Mouse (Mus musculus) midbrain, embryonic 11.5 days (tissue): ENCODE data around the gene Tarbp2. TPM values are rescaled to one million over a fixed set of nuclear protein-coding genes. Genes with fewer than 3 reads are reported as not detected.

Experiments
- ATAC-seq: fragments of 200-750 bp; cut with Nextera tagmentation; 2 replicates; pipeline ENCODE4 v1.8.0; 2017; ENCODE audit warnings: moderate TSS enrichment, moderate library complexity; ENCODE audit not compliant: low FRiP score
- DNase-seq: peaks from one replicate; pipeline ENCODE4 v3.0.0; 2015; ENCODE audit warnings: low spot score; ENCODE audit errors: missing footprints
- H3K27ac ChIP-seq: fragments of 300-500 bp; sonication (generic); 2 replicates; pipeline ENCODE4 v1.5.1; 2014; ENCODE audit warnings: low read depth, low read length
- H3K27me3 ChIP-seq: fragments of 300-500 bp; sonication (generic); 2 replicates; pipeline ENCODE4 v1.6.1; 2014; ENCODE audit warnings: mild to moderate bottlenecking, low read length, moderate library complexity, mixed read lengths; ENCODE audit not compliant: control insufficient read depth, insufficient read depth
- H3K36me3 ChIP-seq: fragments of 300-500 bp; sonication (generic); 2 replicates; pipeline ENCODE4 v1.6.1; 2014; ENCODE audit warnings: mild to moderate bottlenecking, low read length, moderate library complexity, mixed read lengths; ENCODE audit not compliant: control insufficient read depth, insufficient read depth
- H3K4me1 ChIP-seq: fragments of 300-500 bp; sonication (generic); 2 replicates; pipeline ENCODE4 v1.6.1; 2014; ENCODE audit warnings: low read length; ENCODE audit not compliant: control insufficient read depth, insufficient read depth
- H3K4me2 ChIP-seq: fragments of 300-500 bp; sonication (generic); 2 replicates; pipeline ENCODE4 v1.6.1; 2014; ENCODE audit warnings: mild to moderate bottlenecking, moderate library complexity
- H3K4me3 ChIP-seq: fragments of 300-500 bp; sonication (generic); 2 replicates; pipeline ENCODE4 v1.5.1; 2014; ENCODE audit warnings: low read depth, low read length
- H3K9ac ChIP-seq: fragments of 300-500 bp; sonication (generic); 2 replicates; pipeline ENCODE4 v1.6.1; 2014; ENCODE audit warnings: low read length
- H3K9me3 ChIP-seq: fragments of 300-500 bp; sonication (generic); 2 replicates; pipeline ENCODE4 v1.6.1; 2016; ENCODE audit warnings: low read length; ENCODE audit not compliant: control insufficient read depth
- WGBS: fragments of 180-500 bp; shearing (Covaris S2); extraction: QIAGEN DNeasy Blood & Tissue Kit; methylation state at CpG from one replicate; pipeline ENCODE4 v1.1.7; 2014; 5-methylcytosine and 5-hydroxymethylcytosine counted together
- polyA plus RNA-seq: library from polyadenylated mRNA; unstranded; fragments of >200 nt; fragmentation: Nextera tagmentation; extraction: Ambion mirVana; gene quantifications from 2 replicates; pipeline ENCODE4 v1.2.1, GENCODE M21; 2014

The Tarbp2 gene
- polyA plus RNA-seq, 1 experiment from 2014 or later = 96.6 TPM

GRCm38 (mm10) chr15:102516728-102517404, 1.1 kb upstream of the Tarbp2 start, which contains the start of gene Map3k12:
Gene Map3k12, minus strand, starts transcription at chr15:102517064.
- ATAC-seq (peak; percentile 33), DNase-seq (peak; percentile 98)
- WGBS = 1% methylated on average over 38 of the region's 43 CpGs
- H3K9ac ChIP-seq = peak within 1 kb of the TSS; percentile 86
- H3K4me1 ChIP-seq = peaks cover 26% of the 10 kb centered on the region
- peak within 1 kb of the TSS; percentile 97 for H3K27ac ChIP-seq
- H3K27me3 ChIP-seq = no peaks in the 10 kb centered on the region
- H3K9me3 ChIP-seq = no peaks in the 10 kb centered on the region
- no peaks in the 10 kb centered on the region for H3K36me3 ChIP-seq
- peak within 1 kb of the TSS; percentile 65 for H3K4me3 ChIP-seq
- peak within 1 kb of the TSS; percentile 92 for H3K4me2 ChIP-seq

GRCm38 (mm10) chr15:102517631-102517975, 389 bp upstream of the Tarbp2 start:
- H3K27ac ChIP-seq = peak overlapping the region; percentile 78
- H3K4me1 ChIP-seq = peaks cover 18% of the 10 kb centered on the region
- WGBS = under 1% methylated on average over 10 of the region's 10 CpGs
- H3K27me3 ChIP-seq = no peaks in the 10 kb centered on the region
- H3K4me2 ChIP-seq = peak overlapping the region; percentile 92
- peak overlapping the region; percentile 65 for H3K4me3 ChIP-seq
- ATAC-seq = no peak
- no peak for DNase-seq
- peak overlapping the region; percentile 86; the same call in 1 of the 2 replicates for H3K9ac ChIP-seq
- H3K36me3 ChIP-seq = no peaks in the 10 kb centered on the region
- H3K9me3 ChIP-seq = no peaks in the 10 kb centered on the region

GRCm38 (mm10) chr15:102518859-102519201, 838 bp downstream of the Tarbp2 start:
- 23% methylated on average over 9 of the region's 9 CpGs for WGBS
- Histone ChIP-seq H3K4me3 (peak overlapping the region; percentile 65), H3K9me3 (no peaks in the 10 kb centered on the region)

DNA sequence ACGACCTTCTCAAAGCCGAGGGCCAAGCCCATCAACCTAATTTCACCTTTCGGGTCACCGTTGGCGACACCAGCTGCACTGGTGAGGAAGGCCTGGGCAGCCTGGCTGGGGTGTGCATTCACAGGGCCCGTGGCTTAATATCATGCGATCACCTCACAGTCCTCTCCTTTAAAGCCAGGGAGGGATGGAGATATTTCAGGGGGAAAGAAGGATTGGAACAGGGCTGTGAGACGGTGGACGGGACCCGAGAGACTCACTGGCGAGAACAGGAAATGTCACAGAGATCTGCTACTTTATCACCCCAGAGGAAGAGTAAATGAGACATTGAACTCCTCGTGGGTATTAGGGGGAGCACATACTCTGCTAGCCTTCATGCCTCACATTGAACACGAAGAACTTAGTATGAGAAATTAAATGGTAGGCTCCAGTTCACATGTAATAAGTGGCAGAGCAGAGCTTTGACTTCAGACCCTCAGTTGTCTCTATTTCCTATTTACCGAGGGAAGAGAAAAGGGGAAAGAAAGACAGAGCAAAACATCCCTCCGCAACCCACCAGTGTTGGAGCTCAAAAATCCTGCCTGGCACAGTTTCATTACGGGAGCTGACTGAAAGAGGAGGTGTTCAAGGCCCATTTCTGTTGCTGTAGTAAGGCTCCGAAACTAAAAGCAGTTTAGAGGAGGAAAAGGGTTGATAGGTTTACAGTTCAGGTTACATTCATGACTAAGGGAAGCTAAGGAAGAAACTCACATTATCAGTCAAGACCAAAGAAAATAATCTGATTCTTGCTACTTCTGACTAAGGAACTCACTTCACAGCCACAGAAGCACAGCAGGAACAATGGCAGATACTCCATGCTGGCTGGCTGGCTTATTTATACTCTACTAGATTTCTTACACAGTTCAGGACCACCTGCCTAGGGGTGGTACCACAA, 1.5 kb downstream of the Tarbp2 start:
- H3K36me3 ChIP-seq = no peaks in the 10 kb centered on the region
- peak; percentile 53 for DNase-seq
- peak overlapping the region; percentile 89 for H3K9ac ChIP-seq
- peak overlapping the region; percentile 65 for H3K4me3 ChIP-seq
- H3K4me2 ChIP-seq = peak overlapping the region; percentile 92
- peak overlapping the region; percentile 97; the same call in 1 of the 2 replicates for H3K27ac ChIP-seq
- H3K27me3 ChIP-seq = no peaks in the 10 kb centered on the region
- 77% methylated on average over 17 of the region's 17 CpGs for WGBS
- H3K9me3 ChIP-seq = no peaks in the 10 kb centered on the region
- H3K4me1 ChIP-seq = peaks cover 15% of the 10 kb centered on the region
- no peak for ATAC-seq

More at GRCm38 (mm10) chr15:102518859-102519201, 838 bp downstream of the Tarbp2 start:
- Histone ChIP-seq H3K4me2 (peak overlapping the region; percentile 92), H3K36me3 (no peaks in the 10 kb centered on the region), H3K27ac (peak overlapping the region; percentile 97; the same call in 1 of the 2 replicates), H3K4me1 (peaks cover 15% of the 10 kb centered on the region), H3K27me3 (no peaks in the 10 kb centered on the region), H3K9ac (peak overlapping the region; percentile 89)
- no peak for ATAC-seq
- DNase-seq = no peak

- no peak overlapping the region for H3K4me3 ChIP-seq
- peaks cover 15% of the 10 kb centered on the region for H3K4me1 ChIP-seq
- WGBS = 86% methylated on average over 4 of the region's 4 CpGs
- DNase-seq = no peak
- H3K36me3 ChIP-seq = no peaks in the 10 kb centered on the region
- no peak for ATAC-seq
- H3K27ac ChIP-seq = no peak overlapping the region
- H3K9me3 ChIP-seq = no peaks in the 10 kb centered on the region
- H3K4me2 ChIP-seq = no peak overlapping the region
- no peaks in the 10 kb centered on the region for H3K27me3 ChIP-seq
- H3K9ac ChIP-seq = no peak overlapping the region
Measured at GRCm38 (mm10) chr15:102520416-102520815, 2.4 kb downstream of the Tarbp2 start.

DNA sequence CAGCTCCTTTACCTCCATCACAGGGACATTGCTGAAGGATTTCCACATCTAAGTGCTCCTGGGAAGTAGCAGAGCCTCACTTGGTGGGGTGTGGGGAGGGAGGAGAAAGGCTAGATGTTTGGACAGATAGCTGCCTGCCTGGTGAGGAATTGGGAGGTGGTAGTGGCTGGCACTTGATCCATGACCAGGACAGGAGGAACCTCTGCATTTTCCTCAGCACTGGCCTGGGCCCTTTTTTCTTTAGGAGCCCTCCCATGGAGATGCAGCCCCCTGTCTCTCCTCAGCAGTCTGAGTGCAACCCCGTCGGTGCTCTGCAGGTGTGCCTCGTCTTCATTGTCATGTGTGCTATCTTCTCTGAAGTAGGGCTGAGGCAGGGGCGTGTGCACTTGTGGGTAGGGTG, 3.5 kb downstream of the Tarbp2 start:
- Histone ChIP-seq H3K27me3 (no peaks in the 10 kb centered on the region), H3K4me2 (no peak overlapping the region), H3K9ac (no peak overlapping the region), H3K4me3 (no peak overlapping the region), H3K4me1 (peaks cover 8% of the 10 kb centered on the region), H3K27ac (no peak overlapping the region), H3K9me3 (no peaks in the 10 kb centered on the region), H3K36me3 (no peaks in the 10 kb centered on the region)
- ATAC-seq (no peak), DNase-seq (peak; percentile 39)
- 70% methylated on average over 4 of the region's 4 CpGs for WGBS

- Histone ChIP-seq H3K9me3 (no peaks in the 10 kb centered on the region), H3K4me2 (no peak within 1 kb of the TSS), H3K36me3 (peaks cover 3% of the 10 kb centered on the region; the same call in 1 of the 2 replicates), H3K27ac (no peak within 1 kb of the TSS), H3K9ac (no peak within 1 kb of the TSS), H3K27me3 (no peaks in the 10 kb centered on the region), H3K4me3 (no peak within 1 kb of the TSS), H3K4me1 (no peaks in the 10 kb centered on the region)
- ATAC-seq = peak; percentile 54; the same call in 1 of the 2 replicates
- peak; percentile 98 for DNase-seq
- WGBS = 6% methylated on average over 3 of the region's 3 CpGs
Measured at GRCm38 (mm10) chr15:102524892-102525485, 7.0 kb downstream of the Tarbp2 start, which contains the start of gene Npff. Gene Npff, minus strand, starts transcription at chr15:102524942.

DNA sequence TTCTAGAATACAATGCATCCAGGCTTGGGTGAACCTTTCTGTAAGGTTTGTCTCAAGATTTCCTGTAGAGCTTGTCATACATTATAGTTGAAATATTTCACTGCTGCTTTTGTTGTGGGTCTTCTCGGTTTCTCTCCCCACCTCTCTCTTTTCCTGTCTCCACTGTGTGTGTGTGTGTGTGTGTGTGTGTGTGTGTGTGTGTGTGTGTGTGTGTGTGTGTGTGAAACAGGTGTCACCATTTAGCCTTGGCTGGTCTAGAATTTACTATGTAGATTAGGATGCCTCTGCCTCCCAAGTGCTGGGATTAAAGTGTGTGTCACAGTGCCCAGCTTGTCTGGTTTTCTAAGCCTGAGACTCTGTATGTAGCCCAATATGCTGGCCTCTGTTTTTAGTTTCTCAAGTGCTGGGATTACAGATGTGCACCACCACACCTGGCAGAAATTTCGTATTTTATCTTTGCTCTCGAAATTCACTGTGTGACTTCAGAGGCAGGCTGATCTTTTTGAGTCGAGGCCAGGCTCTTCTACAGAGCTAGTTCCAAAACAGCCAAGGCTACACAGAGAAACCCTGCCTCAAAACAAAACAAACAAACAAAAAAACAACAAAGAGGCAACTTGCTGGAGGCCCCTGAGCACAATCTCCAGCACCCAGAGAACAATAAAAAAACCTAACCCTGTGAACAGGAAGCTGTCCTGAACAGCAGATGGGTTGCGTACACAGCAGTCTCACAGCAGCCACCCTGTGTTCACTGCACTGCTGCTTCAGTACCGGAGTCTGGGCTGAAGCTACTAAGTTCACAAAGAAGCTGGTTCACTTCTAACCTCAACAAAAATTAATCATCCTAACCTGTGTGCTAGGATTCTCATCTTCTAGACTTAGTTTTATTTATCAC, 8.4 kb downstream of the Tarbp2 start:
- ATAC-seq = no peak
- no peak overlapping the region for H3K4me3 ChIP-seq
- no peak overlapping the region for H3K9ac ChIP-seq
- peaks cover 3% of the 10 kb centered on the region; the same call in 1 of the 2 replicates for H3K36me3 ChIP-seq
- H3K4me2 ChIP-seq = no peak overlapping the region
- no peaks in the 10 kb centered on the region for H3K4me1 ChIP-seq
- H3K27me3 ChIP-seq = no peaks in the 10 kb centered on the region
- DNase-seq = peak; percentile 54
- no peaks in the 10 kb centered on the region for H3K9me3 ChIP-seq
- no peak overlapping the region for H3K27ac ChIP-seq
- WGBS = 85% methylated on average over 6 of the region's 6 CpGs
